Mouse (Mus musculus) MEL (cell line): ENCODE measurements around the gene Gm20390. TPM values are rescaled to one million over a fixed set of nuclear protein-coding genes. Genes with fewer than 3 reads are reported as not detected.

Source experiments
- DNase-seq: peaks from one replicate; pipeline ENCODE4 v3.0.0; 2011; ENCODE audit warnings: low read depth, low spot score
- H3K27ac ChIP-seq: 2 replicates; pipeline ENCODE4 v1.5.1; 2012; ENCODE audit warnings: low read depth, mild to moderate bottlenecking, control low read depth, low read length, moderate library complexity; ENCODE audit not compliant: control insufficient read depth
- H3K27me3 ChIP-seq, 2 experiments: fragments of 150-350 bp in 1 of 2; sonication (generic) in 1 of 2; 2 replicates each; pipeline ENCODE4 v1.6.1; 2012; ENCODE audit warnings: low read length in 2 of 2, mild to moderate bottlenecking in 2 of 2, improper control_type of control experiment in 1 of 2, moderate library complexity in 1 of 2; ENCODE audit not compliant: insufficient read depth in 2 of 2, control insufficient read depth in 1 of 2
- H3K36me3 ChIP-seq, 2 experiments: 2 replicates each; pipeline ENCODE4 v1.6.1; 2012 to 2014; ENCODE audit warnings: low read length in 2 of 2, improper control_type of control experiment in 1 of 2, inconsistent platforms in 1 of 2, mild to moderate bottlenecking in 1 of 2; ENCODE audit not compliant: insufficient read depth in 2 of 2, control insufficient read depth in 1 of 2
- H3K4me1 ChIP-seq, 2 experiments: fragments of 150-350 bp in 1 of 2; sonication (generic) in 1 of 2; 2 replicates each; pipeline ENCODE4 v1.6.1; 2012; ENCODE audit warnings: low read length in 2 of 2, improper control_type of control experiment in 1 of 2, mild to moderate bottlenecking in 1 of 2; ENCODE audit not compliant: insufficient read depth in 2 of 2, control insufficient read depth in 1 of 2
- H3K4me3 ChIP-seq, 2 experiments: fragments of 150-350 bp in 1 of 2; sonication (generic) in 1 of 2; 2 replicates each; pipeline ENCODE4 v1.5.1; 2012; ENCODE audit warnings: low read depth in 2 of 2, low read length in 2 of 2, mild to moderate bottlenecking in 2 of 2, moderate library complexity in 2 of 2, control low read depth in 1 of 2, improper control_type of control experiment in 1 of 2; ENCODE audit not compliant: control insufficient read depth in 1 of 2, insufficient read depth in 1 of 2
- H3K79me2 ChIP-seq: 2 replicates; pipeline ENCODE4 v1.6.1; 2012; ENCODE audit warnings: mild to moderate bottlenecking, low read length, moderate library complexity; ENCODE audit not compliant: control insufficient read depth, poor library complexity, insufficient read depth
- H3K9ac ChIP-seq: 2 replicates; pipeline ENCODE4 v1.6.1; 2012; ENCODE audit warnings: low read depth, mild to moderate bottlenecking, control low read depth, low read length, moderate library complexity; ENCODE audit not compliant: control insufficient read depth, poor library complexity, severe bottlenecking
- H3K9me3 ChIP-seq: fragments of 150-350 bp; sonication (generic); replicated peaks from 2 replicates; pipeline ENCODE4 v1.6.1; 2012; ENCODE audit warnings: mild to moderate bottlenecking, low read length, improper control_type of control experiment, moderate library complexity; ENCODE audit not compliant: insufficient read depth
- CHD2 ChIP-seq: IDR thresholded peaks from 2 replicates; pipeline ENCODE4 v1.6.1; 2011; ENCODE audit warnings: low read length, improper control_type of control experiment
- EP300 ChIP-seq, 2 experiments: IDR thresholded peaks; 2 replicates each; pipeline ENCODE4 v1.6.1; 2011; ENCODE audit warnings: improper control_type of control experiment in 2 of 2, low read length in 2 of 2, low read depth in 1 of 2, mild to moderate bottlenecking in 1 of 2
- ETS1 ChIP-seq: IDR thresholded peaks from 2 replicates; pipeline ENCODE4 v1.6.1; 2012; ENCODE audit warnings: low read depth, mild to moderate bottlenecking, inconsistent platforms, low read length, improper control_type of control experiment, moderate library complexity
- GATA1 ChIP-seq: IDR thresholded peaks from 2 replicates; pipeline ENCODE4 v1.6.1; 2011; ENCODE audit warnings: low read depth, low read length, improper control_type of control experiment
- JUND ChIP-seq: IDR thresholded peaks from 2 replicates; pipeline ENCODE4 v1.6.1; 2011; ENCODE audit warnings: low read depth, mild to moderate bottlenecking, improper control_type of control experiment, low read length
- MAFK ChIP-seq: IDR thresholded peaks from 2 replicates; pipeline ENCODE4 v1.6.1; 2011; ENCODE audit warnings: low read depth, mild to moderate bottlenecking, low read length, improper control_type of control experiment, borderline replicate concordance
- MAX ChIP-seq: IDR thresholded peaks from 2 replicates; pipeline ENCODE4 v1.6.1; 2011; ENCODE audit warnings: low read length, improper control_type of control experiment
- MAZ ChIP-seq: IDR thresholded peaks from 2 replicates; pipeline ENCODE4 v1.6.1; 2012; ENCODE audit warnings: low read depth, mild to moderate bottlenecking, inconsistent platforms, low read length, improper control_type of control experiment
- NELFE ChIP-seq: IDR thresholded peaks from 2 replicates; pipeline ENCODE4 v1.6.1; 2011; ENCODE audit warnings: low read depth, low read length, improper control_type of control experiment
- NRF1 ChIP-seq: IDR thresholded peaks from 2 replicates; pipeline ENCODE4 v1.6.1; 2014; ENCODE audit warnings: low read depth, mild to moderate bottlenecking, inconsistent platforms, low read length, improper control_type of control experiment, moderate library complexity; ENCODE audit not compliant: poor library complexity, insufficient read depth, severe bottlenecking
- POLR2AphosphoS5 ChIP-seq: IDR thresholded peaks from 2 replicates; pipeline ENCODE4 v1.6.1; 2012; ENCODE audit warnings: low read depth, borderline replicate concordance, mild to moderate bottlenecking, inconsistent platforms, low read length, moderate library complexity, mixed read lengths
- RCOR1 ChIP-seq: IDR thresholded peaks from 2 replicates; pipeline ENCODE4 v1.6.1; 2012; ENCODE audit warnings: low read depth, mild to moderate bottlenecking, inconsistent platforms, low read length, improper control_type of control experiment
- SMC3 ChIP-seq: IDR thresholded peaks from 2 replicates; pipeline ENCODE4 v1.6.1; 2011; ENCODE audit warnings: low read depth, low read length, improper control_type of control experiment
- TAL1 ChIP-seq: IDR thresholded peaks from 2 replicates; pipeline ENCODE4 v1.6.1; 2012; ENCODE audit warnings: mild to moderate bottlenecking, inconsistent platforms, low read length, moderate library complexity, mixed read lengths
- TBP ChIP-seq: IDR thresholded peaks from 2 replicates; pipeline ENCODE4 v1.8.0; 2011; ENCODE audit warnings: low read depth, low read length, improper control_type of control experiment
- TCF12 ChIP-seq: IDR thresholded peaks from 2 replicates; pipeline ENCODE4 v1.6.1; 2014; ENCODE audit warnings: low read depth, mild to moderate bottlenecking, inconsistent platforms, low read length, improper control_type of control experiment, moderate library complexity
- UBTF ChIP-seq: IDR thresholded peaks from 2 replicates; pipeline ENCODE4 v1.6.1; 2012; ENCODE audit warnings: low read depth, mild to moderate bottlenecking, inconsistent platforms, low read length, improper control_type of control experiment, moderate library complexity, borderline replicate concordance; ENCODE audit not compliant: insufficient read depth
- USF1 ChIP-seq: IDR thresholded peaks from 2 replicates; pipeline ENCODE4 v1.6.1; 2014; ENCODE audit warnings: low read depth, mild to moderate bottlenecking, inconsistent platforms, low read length, improper control_type of control experiment, moderate library complexity
- ZC3H11A ChIP-seq: IDR thresholded peaks from 2 replicates; pipeline ENCODE4 v1.6.1; 2012; ENCODE audit warnings: low read depth, mild to moderate bottlenecking, inconsistent platforms, low read length, improper control_type of control experiment
- ZNF384 ChIP-seq: IDR thresholded peaks from 2 replicates; pipeline ENCODE4 v1.6.1; 2012; ENCODE audit warnings: low read depth, mild to moderate bottlenecking, inconsistent platforms, low read length, improper control_type of control experiment
- polyA plus RNA-seq, 2 experiments: library from polyadenylated mRNA; stranded (reverse) in 1 of 2; unstranded in 1 of 2; fragments of >175 nt in 1 of 2; fragments of >200 nt in 1 of 2; gene quantifications; 2 replicates each; pipeline versions ENCODE4 v1.2.1 to v1.2.4; 2012; ENCODE audit warnings: low replicate concordance in 2 of 2, low read depth in 1 of 2; ENCODE audit not compliant: insufficient read length in 2 of 2, insufficient read depth in 1 of 2, missing spikeins in 1 of 2
- total RNA-seq: library from RNA; depleted of rRNA; stranded (reverse); fragments of 300-350 nt; gene quantifications from 2 replicates; pipeline ENCODE4 v1.2.3, GENCODE M21; 2012

Gene Gm20390
- total and polyA plus RNA-seq, 3 experiments: 673 to 760 TPM; not detected in 1

DNA sequence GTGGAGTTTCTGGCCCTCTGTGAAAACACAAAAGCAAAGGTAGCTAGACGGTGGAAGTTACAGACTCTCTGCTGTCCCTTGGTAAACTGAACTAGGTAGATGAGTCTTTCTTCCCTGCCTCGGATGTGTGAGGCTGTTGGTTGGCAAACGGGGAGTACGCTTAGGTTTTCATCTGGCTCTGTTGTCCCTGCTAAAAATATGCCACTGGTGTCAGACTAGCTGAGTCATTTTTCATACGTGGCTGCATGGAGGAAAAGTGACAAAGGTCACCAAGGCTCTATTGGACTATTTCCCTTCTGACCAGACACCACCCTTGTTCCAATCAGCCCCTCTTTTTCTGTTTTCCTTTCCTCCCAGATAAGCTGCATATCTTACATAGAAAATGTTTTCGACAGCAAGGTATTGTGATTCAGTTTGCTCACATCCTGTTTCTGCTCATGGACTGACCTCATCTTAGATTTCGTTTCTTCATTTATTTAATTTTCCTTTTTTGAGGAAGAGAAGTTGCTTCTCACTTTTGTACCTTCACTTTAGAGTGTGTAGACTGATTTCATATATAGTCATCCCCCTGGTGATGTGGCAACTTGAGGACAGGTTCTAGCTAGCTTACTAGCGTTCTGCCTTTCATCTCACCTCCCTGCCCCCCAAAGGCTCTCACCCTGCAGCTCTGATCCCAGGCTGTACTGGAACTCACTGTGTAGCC, 19.7 kb upstream of the Gm20390 start:
- Histone ChIP-seq H3K4me1 (peaks cover 8 to 27% of the 10 kb centered on the region in 2 experiments), H3K79me2 (no peaks in the 10 kb centered on the region), H3K9me3 (no peaks in the 10 kb centered on the region), H3K4me3 (peak overlapping the region; percentile 1 to 10; a peak in 2 of 4 replicates), H3K9ac (peak overlapping the region; percentile 9; the same call in 1 of the 2 replicates), H3K27ac (peak overlapping the region; percentile 37), H3K27me3 (no peaks in the 10 kb centered on the region), H3K36me3 (peaks cover 0 to 14% of the 10 kb centered on the region in 2 experiments; a peak in 2 of 4 replicates)
- DNase-seq: peak; percentile 40
- no peak for TF ChIP-seq ZNF384
- TF ChIP-seq USF1: no peak
- TF ChIP-seq EP300 (IDR thresholded peaks at IDR 0.05; ENCODE audit: low read depth in 1 of 2, low read length in 2 of 2): 0 out of 4 replicates have a peak, but pooled peaks of 1 of the 2 experiments have one; percentile 13
- no peak for TF ChIP-seq NRF1
- TF ChIP-seq ZC3H11A: no peak
- no peak for TF ChIP-seq CHD2
- TF ChIP-seq RCOR1: 0 out of 2 replicates have a peak, but pooled peaks have one; percentile 30
- TF ChIP-seq MAFK: no peak
- TF ChIP-seq TBP: no peak
- no peak for TF ChIP-seq UBTF
- no peak for TF ChIP-seq NELFE
- TF ChIP-seq MAZ: no peak
- TF ChIP-seq TAL1: no peak
- TF ChIP-seq MAX: no peak
- peak; percentile 39; the same call in 1 of the 2 replicates for TF ChIP-seq GATA1
- TF ChIP-seq POLR2AphosphoS5: no peak
- peak; percentile 25; the same call in 1 of the 2 replicates for TF ChIP-seq TCF12
- no peak; the same call in 1 of the 2 replicates for TF ChIP-seq ETS1
- TF ChIP-seq JUND: no peak
- no peak for TF ChIP-seq SMC3

DNA sequence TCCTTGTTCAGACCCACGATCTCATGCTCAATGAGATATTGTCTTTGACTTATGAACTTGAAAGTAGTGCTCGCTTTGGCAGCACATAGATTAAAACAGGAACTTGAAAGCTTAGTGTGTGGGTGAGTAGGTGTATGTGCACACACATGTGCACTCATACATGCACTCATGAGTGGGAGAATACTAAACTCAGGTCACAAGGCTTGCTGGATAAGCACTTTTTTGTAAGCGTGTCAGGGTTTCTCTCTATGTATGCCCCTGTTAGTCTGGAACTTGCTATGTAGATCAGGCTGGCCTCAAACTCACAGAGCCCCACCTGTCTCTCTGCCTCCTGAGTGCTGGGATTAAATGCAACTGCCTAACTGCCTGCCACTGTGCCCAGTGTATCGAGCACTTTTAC, 18.9 kb upstream of the Gm20390 start:
- Histone ChIP-seq H3K9ac (no peak overlapping the region), H3K27me3 (no peaks in the 10 kb centered on the region), H3K9me3 (no peaks in the 10 kb centered on the region), H3K4me3 (no peak overlapping the region)
- no peak for TF ChIP-seq USF1
- TF ChIP-seq, all 39 proteins: peak for 0
- Histone ChIP-seq H3K27ac (no peak overlapping the region), H3K4me1 (peaks cover 8 to 27% of the 10 kb centered on the region in 2 experiments), H3K36me3 (peaks cover 0 to 14% of the 10 kb centered on the region in 2 experiments; a peak in 2 of 4 replicates), H3K79me2 (no peaks in the 10 kb centered on the region)
- peak; percentile 43 for DNase-seq
